Comparison of ENCODE assay signal across 22 mouse cellular contexts in the genomic region with DNA sequence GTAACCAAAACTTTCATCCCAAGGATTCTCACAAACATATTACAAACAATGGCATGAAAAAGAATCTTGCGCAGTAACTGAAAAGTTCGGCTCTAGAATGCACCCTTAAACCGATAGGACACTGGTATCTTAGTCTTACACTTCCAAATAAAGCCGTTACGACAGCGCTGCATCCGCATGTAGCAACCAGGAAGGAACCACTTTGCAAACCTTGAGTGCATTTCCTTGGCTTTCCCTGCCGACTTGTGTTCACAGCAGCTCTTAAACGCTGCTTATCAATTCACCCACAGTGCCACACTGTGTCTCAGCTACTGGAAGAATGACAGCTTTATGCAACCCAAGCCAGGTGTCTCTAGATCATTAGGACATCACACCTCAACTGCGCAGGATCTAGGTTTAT.
A peak's percentile ranks its signal among the peaks of the same experiment; 100 is the strongest.
DNase-seq lines count a peak whose midpoint lies in the region; ATAC-seq and TF ChIP-seq lines count a peak whose summit lies in the region.
"Had no signal": no experiment of that assay in that cellular context is flagged by ENCODE, and none has a peak within 500 bp of the region (broad histone marks: within the 10 kb centered on the region; RNA-seq: fewer than 3 reads in every experiment).

No protein-coding gene starts in this region.

- H3K36me3 ChIP-seq in forebrain, postnatal 0 days (ENCODE audit: insufficient read depth) = no peaks in the 10 kb centered on the region
- H3K36me3 ChIP-seq: embryonic facial prominence, embryonic 10.5 days; G1E; heart, embryonic 13.5 days; hindbrain, embryonic 15.5 days had no signal

- no peaks in the 10 kb centered on the region for H3K27me3 ChIP-seq in forebrain, postnatal 0 days (ENCODE audit: insufficient read depth, low read length)
- H3K27me3 ChIP-seq: forebrain, embryonic 13.5 days; hindbrain, embryonic 15.5 days had no signal

- no peaks in the 10 kb centered on the region for H3K9me3 ChIP-seq in forebrain, postnatal 0 days (ENCODE audit: low read length)
- H3K9me3 ChIP-seq: embryonic facial prominence, embryonic 10.5 days; forebrain, embryonic 13.5 days; G1E; heart, embryonic 13.5 days; hindbrain, embryonic 15.5 days had no signal

- no peak overlapping the region for H3K4me3 ChIP-seq in bone marrow, adult 2 months (replicated peaks; ENCODE audit: control insufficient read depth, low read depth, low read length)
- no peak overlapping the region for H3K4me3 ChIP-seq in forebrain, postnatal 0 days (ENCODE audit: low read depth, low read length)
- H3K4me3 ChIP-seq: embryonic facial prominence, embryonic 10.5 days; forebrain, embryonic 13.5 days; gastrocnemius, adult 2 months; heart, embryonic 13.5 days; hindbrain, embryonic 15.5 days had no signal

- H3K4me2 ChIP-seq in forebrain, postnatal 0 days (ENCODE audit: low read depth) = no peak overlapping the region
- H3K4me2 ChIP-seq: forebrain, embryonic 13.5 days; heart, embryonic 13.5 days; hindbrain, embryonic 15.5 days had no signal

- peak; percentile 33 to 59 for DNase-seq in lung, adult 18-20 months
- DNase-seq in lung, postnatal 14 days = no peak
- no peak for DNase-seq in adipocyte (ENCODE audit: low spot score)
- no peak for DNase-seq in forebrain, postnatal 0 days
- DNase-seq: adrenal gland, adult 2 months; adrenal gland, postnatal 25 days; B cell, adult 2 months; cerebellum, adult 11-12 months; cerebellum, adult 9-10 months; cerebellum, postnatal 36 days; gastrocnemius, adult 2 months; gastrocnemius, postnatal 25 days; heart, postnatal 36 days had no signal

- 3% methylated on average over 10 of the region's 10 CpGs for WGBS in bone marrow, adult 2 months
- WGBS in forebrain, postnatal 0 days = 79% methylated on average over 10 of the region's 10 CpGs

- no peaks in the 10 kb centered on the region; the same call in 1 of the 2 replicates for H3K4me1 ChIP-seq in bone marrow, adult 2 months (ENCODE audit: control insufficient read depth, insufficient read depth, low read length)
- no peaks in the 10 kb centered on the region for H3K4me1 ChIP-seq in forebrain, postnatal 0 days (ENCODE audit: insufficient read depth)
- H3K4me1 ChIP-seq: embryonic facial prominence, embryonic 10.5 days; forebrain, embryonic 13.5 days; heart, embryonic 13.5 days; hindbrain, embryonic 15.5 days had no signal

- peak; percentile 88 for ATAC-seq in granulocyte monocyte progenitor cell, adult 5-6 weeks (replicated peaks; ENCODE audit: poor library complexity, severe bottlenecking)
- peak; percentile 86 for ATAC-seq in megakaryocyte progenitor cell, adult 5-6 weeks (replicated peaks; ENCODE audit: poor library complexity)
- no peak for ATAC-seq in forebrain, postnatal 0 days
- ATAC-seq: CD4-positive, CD25-positive, alpha-beta regulatory T cell, adult 4 months; forebrain, embryonic 13.5 days had no signal

- no peak for TF ChIP-seq CTCF in bone marrow, adult 2 months (IDR thresholded peaks at IDR 0.05; ENCODE audit: control insufficient read depth, insufficient read depth, low read length)
- TF ChIP-seq CTCF in forebrain, postnatal 0 days (IDR thresholded peaks at IDR 0.05; ENCODE audit: low read depth) = no peak

- H3K9ac ChIP-seq in forebrain, postnatal 0 days = no peak overlapping the region
- H3K9ac ChIP-seq: forebrain, embryonic 13.5 days; heart, embryonic 13.5 days; hindbrain, embryonic 15.5 days had no signal

- no peak for TF ChIP-seq POLR2A in bone marrow, adult 2 months (IDR thresholded peaks at IDR 0.05; ENCODE audit: borderline replicate concordance, control insufficient read depth, low read depth, low read length)

- peak overlapping the region; percentile 61 for H3K27ac ChIP-seq in bone marrow, adult 2 months (ENCODE audit: control insufficient read depth, insufficient read depth, low read depth, low read length, poor library complexity)
- no peak overlapping the region for H3K27ac ChIP-seq in forebrain, postnatal 0 days (ENCODE audit: low read depth, low read length)
- H3K27ac ChIP-seq: embryonic facial prominence, embryonic 10.5 days; forebrain, embryonic 13.5 days; gastrocnemius, adult 2 months; heart, embryonic 13.5 days; hindbrain, embryonic 15.5 days had no signal

Comparison
In these comparisons a context has a peak if more than half of its experiments do, and no peak if none do; other contexts are left out.
1. DNase-seq: peak in lung, adult 18-20 months (2 of 2); none in lung, postnatal 14 days (single experiment), adipocyte (single experiment) and forebrain, postnatal 0 days (single experiment).